Mouse (Mus musculus) C2C12 (cell line): ENCODE measurements around the gene Flrt3. TPM values are rescaled to one million over a fixed set of nuclear protein-coding genes. Genes with fewer than 3 reads are reported as not detected.

Experiments
- H3K27me3 ChIP-seq: one replicate; pipeline ENCODE4 v1.6.1; 2011; ENCODE audit not compliant: control insufficient read depth, insufficient read depth, insufficient read length
- H3K36me3 ChIP-seq: one replicate; pipeline ENCODE4 v1.6.1; 2011; ENCODE audit not compliant: control insufficient read depth, insufficient read depth
- H3K4me3 ChIP-seq: one replicate; pipeline ENCODE4 v1.5.1; 2011; ENCODE audit warnings: mild to moderate bottlenecking, control low read depth; ENCODE audit not compliant: poor library complexity, insufficient read depth, severe bottlenecking
- H3K79me2 ChIP-seq: one replicate; pipeline ENCODE4 v1.6.1; 2011; ENCODE audit not compliant: control insufficient read depth, insufficient read depth
- H3K79me3 ChIP-seq: one replicate; pipeline ENCODE4 v1.6.1; 2011; ENCODE audit warnings: low read depth, control low read depth
- H3ac ChIP-seq: one replicate; pipeline ENCODE3; 2011; ENCODE audit warnings: low read depth; ENCODE audit not compliant: control insufficient read depth, insufficient read length
- CEBPB ChIP-seq: IDR thresholded peaks from one replicate; pipeline ENCODE4 v1.6.1; 2011; ENCODE audit warnings: low read depth, mild to moderate bottlenecking, control low read depth, moderate library complexity
- CTCF ChIP-seq: IDR thresholded peaks from one replicate; pipeline ENCODE4 v1.5.1; 2011; ENCODE audit not compliant: control insufficient read depth, insufficient read depth, insufficient read length
- FOSL1 ChIP-seq: IDR thresholded peaks from one replicate; pipeline ENCODE4 v1.8.0; 2011; ENCODE audit warnings: mild to moderate bottlenecking, low read length; ENCODE audit not compliant: poor library complexity, insufficient read depth, severe bottlenecking
- MAX ChIP-seq: IDR thresholded peaks from one replicate; pipeline ENCODE4 v1.6.1; 2011; ENCODE audit warnings: mild to moderate bottlenecking, control low read depth
- MYOD1 ChIP-seq: IDR thresholded peaks from one replicate; pipeline ENCODE4 v1.6.1; 2011; ENCODE audit warnings: low read depth; ENCODE audit not compliant: control insufficient read depth, insufficient read length
- MYOG ChIP-seq: IDR thresholded peaks from one replicate; pipeline ENCODE4 v1.6.1; 2011; ENCODE audit not compliant: control insufficient read depth, insufficient read length; ENCODE audit errors: extremely low read depth
- USF1 ChIP-seq: IDR thresholded peaks from one replicate; pipeline ENCODE4 v1.6.1; 2011; ENCODE audit warnings: low read depth, mild to moderate bottlenecking, control low read depth, moderate library complexity
- polyA plus RNA-seq: library from polyadenylated mRNA; unstranded; fragments of >200 nt; fragmentation: generic; extraction: Trizol; gene quantifications from one replicate; pipeline ENCODE4 v1.2.1, GENCODE M21; 2012; ENCODE audit warnings: missing spikeins

The Flrt3 gene
- polyA plus RNA-seq, 1 experiment: 0.01 TPM

DNA sequence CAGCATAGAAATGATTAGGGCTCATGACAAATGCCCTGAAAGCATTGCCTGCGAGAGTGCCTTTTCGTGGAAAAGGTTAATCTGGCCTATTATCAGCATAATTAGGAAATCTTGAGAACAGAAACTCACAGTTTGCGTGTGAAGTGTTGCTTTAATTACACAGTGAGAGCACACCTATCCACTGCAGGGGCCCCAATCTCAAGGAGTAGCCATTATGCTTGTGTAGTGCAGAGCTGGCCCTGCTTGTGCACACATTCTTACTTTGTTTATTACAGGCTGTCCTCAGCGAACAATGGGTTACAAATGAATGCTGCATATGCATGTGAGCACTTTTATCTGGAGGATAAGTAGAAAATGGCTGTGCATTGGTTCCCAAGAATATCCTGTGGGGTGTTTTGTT, 32.1 kb upstream of the Flrt3 start:
- Histone ChIP-seq H3K27me3 (no peaks in the 10 kb centered on the region), H3K36me3 (no peaks in the 10 kb centered on the region), H3ac (no peak overlapping the region), H3K4me3 (no peak overlapping the region), H3K79me3 (no peaks in the 10 kb centered on the region), H3K79me2 (no peaks in the 10 kb centered on the region)
- no peak for TF ChIP-seq MYOG
- TF ChIP-seq CEBPB: no peak
- no peak for TF ChIP-seq USF1
- no peak for TF ChIP-seq FOSL1
- no peak for TF ChIP-seq MYOD1
- no peak for TF ChIP-seq MAX
- no peak for TF ChIP-seq CTCF

DNA sequence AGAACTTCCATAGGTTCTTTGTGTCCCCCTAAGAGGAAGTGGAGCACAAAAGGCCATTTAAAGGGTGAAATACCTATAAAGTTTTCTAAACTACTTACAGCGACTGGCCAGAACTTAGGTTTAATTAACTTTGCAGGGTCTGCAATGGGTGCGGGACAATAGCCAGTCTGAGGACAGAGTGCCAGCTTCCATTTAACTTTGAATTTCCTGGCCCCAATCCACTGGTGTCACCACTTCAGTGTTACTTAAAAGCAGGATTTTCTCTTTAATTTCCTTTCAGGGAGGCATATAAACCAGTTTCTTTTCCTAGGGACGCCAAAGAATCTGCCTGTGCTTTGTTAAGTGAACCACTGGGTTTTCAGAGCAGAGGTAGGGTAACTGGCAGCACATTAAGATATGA, 27.3 kb upstream of the Flrt3 start:
- Histone ChIP-seq H3K79me2 (no peaks in the 10 kb centered on the region), H3K4me3 (no peak overlapping the region), H3ac (no peak overlapping the region), H3K27me3 (no peaks in the 10 kb centered on the region), H3K79me3 (no peaks in the 10 kb centered on the region), H3K36me3 (no peaks in the 10 kb centered on the region)
- TF ChIP-seq CTCF (no peak), MYOD1 (no peak), CEBPB (no peak), USF1 (no peak), MAX (no peak), MYOG (no peak)

DNA sequence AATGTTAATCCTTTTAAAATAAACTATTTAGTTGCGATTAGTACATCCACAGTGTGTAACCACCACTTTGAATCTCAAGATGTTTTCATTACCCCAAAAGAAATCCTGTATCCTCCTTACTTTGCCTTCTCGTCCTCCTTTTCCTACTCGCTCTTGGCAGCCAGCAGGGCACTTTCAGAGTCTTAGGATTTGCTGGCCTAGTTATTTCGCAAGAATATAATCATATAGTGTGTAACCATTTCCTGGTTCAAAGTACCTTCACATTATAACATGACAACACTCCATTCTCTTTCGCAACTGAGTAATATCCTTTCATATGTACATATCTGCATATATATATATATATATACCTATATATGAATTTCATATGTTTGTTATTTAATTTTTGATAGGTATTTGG, 22.6 kb upstream of the Flrt3 start:
- Histone ChIP-seq H3K79me2 (no peaks in the 10 kb centered on the region), H3K79me3 (no peaks in the 10 kb centered on the region), H3K4me3 (no peak overlapping the region), H3K27me3 (no peaks in the 10 kb centered on the region), H3ac (no peak overlapping the region), H3K36me3 (no peaks in the 10 kb centered on the region)
- TF ChIP-seq MYOG: no peak
- no peak for TF ChIP-seq FOSL1

DNA sequence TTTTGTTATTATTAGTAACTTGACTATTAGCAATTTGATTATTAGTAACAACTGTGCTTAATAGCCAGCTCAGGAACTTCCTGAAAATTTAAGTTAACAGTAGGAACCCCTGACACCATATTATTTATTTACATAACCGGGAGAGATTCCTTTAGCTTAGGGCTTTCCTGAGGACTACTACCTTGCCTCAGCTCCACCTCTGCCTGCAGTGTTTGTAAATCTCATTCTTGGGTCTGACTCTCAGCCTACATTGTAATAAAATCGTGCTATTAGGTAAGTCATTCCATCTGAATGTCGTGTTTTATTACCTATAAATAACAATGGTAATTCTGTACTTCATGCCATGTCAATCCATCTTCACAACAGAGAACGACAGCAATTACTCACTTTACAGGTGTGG, 21.2 kb upstream of the Flrt3 start:
- no peaks in the 10 kb centered on the region for H3K79me2 ChIP-seq
- no peaks in the 10 kb centered on the region for H3K27me3 ChIP-seq
- H3K4me3 ChIP-seq: no peak overlapping the region
- H3ac ChIP-seq: no peak overlapping the region
- TF ChIP-seq MAX: no peak
- no peak for TF ChIP-seq MYOD1
- no peak for TF ChIP-seq USF1
- TF ChIP-seq CTCF: no peak
- TF ChIP-seq FOSL1: no peak
- TF ChIP-seq MYOG: no peak
- no peak for TF ChIP-seq CEBPB
- H3K36me3 ChIP-seq: no peaks in the 10 kb centered on the region
- no peaks in the 10 kb centered on the region for H3K79me3 ChIP-seq

DNA sequence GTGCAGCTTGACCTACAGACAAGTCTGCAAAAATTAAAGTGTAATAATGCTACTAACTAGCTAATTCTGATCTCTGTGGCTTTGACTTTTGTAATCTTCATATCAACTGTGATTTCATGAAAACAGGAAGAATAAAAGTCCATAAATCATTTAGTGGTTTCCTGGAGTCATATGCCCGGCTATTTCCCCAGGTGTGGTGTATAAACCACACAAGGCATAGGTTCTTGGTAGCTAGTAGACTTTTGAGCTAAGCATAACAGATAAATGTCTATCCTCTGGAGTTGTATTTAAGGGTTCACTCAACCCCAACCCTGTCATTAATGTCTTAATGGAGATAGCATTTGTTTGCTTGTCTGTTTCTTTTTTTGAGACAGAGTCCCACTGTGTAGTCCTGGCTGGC, 20.1 kb upstream of the Flrt3 start:
- Histone ChIP-seq H3K27me3 (no peaks in the 10 kb centered on the region), H3K4me3 (no peak overlapping the region), H3K79me2 (no peaks in the 10 kb centered on the region), H3K36me3 (no peaks in the 10 kb centered on the region), H3K79me3 (no peaks in the 10 kb centered on the region), H3ac (no peak overlapping the region)
- TF ChIP-seq CTCF: no peak
- TF ChIP-seq MYOD1: no peak
- no peak for TF ChIP-seq CEBPB

DNA sequence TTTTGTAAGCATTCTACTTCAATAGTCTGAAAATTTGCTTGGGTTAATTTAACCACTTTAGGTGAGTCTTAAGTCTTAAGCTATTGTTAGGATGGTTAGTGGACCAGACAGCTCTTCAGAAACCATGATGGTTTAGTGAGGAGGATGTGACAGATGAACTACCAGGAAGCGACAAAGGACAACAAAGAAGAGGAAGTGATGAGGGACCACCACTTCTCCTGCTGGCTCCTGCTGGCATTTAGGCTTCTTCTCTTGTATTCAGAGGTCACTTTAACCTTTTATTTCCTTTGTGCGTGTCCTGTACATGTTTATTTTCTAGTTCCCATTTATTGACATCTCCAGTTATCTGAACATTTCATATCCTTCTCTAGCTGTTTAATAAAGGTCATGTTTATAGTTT, 19.6 kb upstream of the Flrt3 start:
- Histone ChIP-seq H3ac (no peak overlapping the region), H3K79me3 (no peaks in the 10 kb centered on the region), H3K36me3 (no peaks in the 10 kb centered on the region), H3K4me3 (no peak overlapping the region), H3K79me2 (no peaks in the 10 kb centered on the region), H3K27me3 (no peaks in the 10 kb centered on the region)
- TF ChIP-seq MYOD1 (no peak), CTCF (no peak), USF1 (no peak), FOSL1 (no peak), CEBPB (no peak), MAX (no peak), MYOG (no peak)

DNA sequence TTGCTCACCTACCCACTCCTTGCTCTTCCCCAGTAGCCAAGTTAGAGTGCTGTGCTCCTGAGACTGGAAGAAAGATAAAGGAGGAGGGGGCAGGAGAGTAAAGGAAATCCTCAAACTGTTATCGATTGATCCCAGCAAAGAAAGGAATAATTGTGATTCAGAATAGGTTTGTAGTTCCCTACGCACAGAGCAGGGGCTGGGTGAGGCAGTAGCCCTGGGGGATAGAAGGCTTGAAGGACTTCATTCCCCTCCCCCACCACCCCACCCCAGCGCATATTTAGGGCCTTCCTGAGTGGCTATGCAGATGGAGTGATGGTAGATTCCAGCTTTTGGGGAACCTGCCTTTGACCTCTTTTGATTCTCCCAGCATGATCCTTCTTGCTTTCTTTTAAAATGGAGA, 5.5 kb upstream of the Flrt3 start:
- TF ChIP-seq CTCF (no peak), USF1 (no peak), MYOD1 (no peak), MAX (no peak), FOSL1 (no peak), CEBPB (no peak), MYOG (no peak)
- Histone ChIP-seq H3K4me3 (no peak overlapping the region), H3K79me2 (no peaks in the 10 kb centered on the region), H3K36me3 (no peaks in the 10 kb centered on the region), H3K79me3 (no peaks in the 10 kb centered on the region), H3ac (no peak overlapping the region), H3K27me3 (no peaks in the 10 kb centered on the region)
